Mouse (Mus musculus): ENCODE data around the gene Grin3b. TPM values are rescaled to one million over a fixed set of nuclear protein-coding genes. Genes with fewer than 3 reads are reported as not detected.

The Grin3b gene
- total and polyA plus RNA-seq, 3 experiments = 0.07 to 0.60 (median 0.44) TPM

- DNase-seq (ENCODE audit: low spot score) (no peak), ATAC-seq (ENCODE audit: extremely low read depth, insufficient number of reproducible peaks, low FRiP score, poor library complexity, severe bottlenecking) (no peak)
- H3K36me3 ChIP-seq (replicated peaks) = peaks cover 66% of the 10 kb centered on the region
- no peaks in the 10 kb centered on the region for H3K9me3 ChIP-seq (replicated peaks)
- H3K4me1 ChIP-seq (ENCODE audit: insufficient read depth, low read depth, low read length) = peaks cover 64% of the 10 kb centered on the region
- H3K4me3 ChIP-seq (ENCODE audit: low read depth, low read length) = peak overlapping the region; percentile 74
- no peaks in the 10 kb centered on the region for H3K27me3 ChIP-seq (ENCODE audit: insufficient read depth, low read length)
- TF ChIP-seq CTCF (IDR thresholded peaks at IDR 0.05; ENCODE audit: low read depth, low read length) (no peak), GATA2 (IDR thresholded peaks at IDR 0.05; ENCODE audit: borderline replicate concordance, low read depth, low read length) (no peak), POLR2AphosphoS5 (IDR thresholded peaks at IDR 0.05; ENCODE audit: insufficient replicate concordance, low read depth, low read length) (no peak), GATA1 (IDR thresholded peaks at IDR 0.05; ENCODE audit: borderline replicate concordance, low read length) (no peak), TAL1 (conservative IDR thresholded peaks at IDR 0.05; ENCODE audit: low read depth, low read length) (no peak)
Measured at GRCm38 (mm10) chr10:79997819-79998218, 27.3 kb downstream of the Grin3b start.

- TF ChIP-seq TAL1 (conservative IDR thresholded peaks at IDR 0.05; ENCODE audit: low read depth, low read length) = no peak
- no peak for TF ChIP-seq GATA2 (IDR thresholded peaks at IDR 0.05; ENCODE audit: borderline replicate concordance, low read depth, low read length)
- TF ChIP-seq GATA1 (IDR thresholded peaks at IDR 0.05; ENCODE audit: borderline replicate concordance, low read length) = no peak
- TF ChIP-seq CTCF (IDR thresholded peaks at IDR 0.05; ENCODE audit: low read depth, low read length) = no peak
- TF ChIP-seq POLR2AphosphoS5 (IDR thresholded peaks at IDR 0.05; ENCODE audit: insufficient replicate concordance, low read depth, low read length) = no peak
- H3K4me3 ChIP-seq (ENCODE audit: low read depth, low read length) = no peak overlapping the region
- no peaks in the 10 kb centered on the region for H3K27me3 ChIP-seq (ENCODE audit: insufficient read depth, low read length)
- peaks cover 58% of the 10 kb centered on the region for H3K4me1 ChIP-seq (ENCODE audit: insufficient read depth, low read depth, low read length)
- H3K36me3 ChIP-seq (replicated peaks) = peaks cover 94% of the 10 kb centered on the region
- no peaks in the 10 kb centered on the region for H3K9me3 ChIP-seq (replicated peaks)
- ATAC-seq (ENCODE audit: extremely low read depth, insufficient number of reproducible peaks, low FRiP score, poor library complexity, severe bottlenecking) (no peak), DNase-seq (ENCODE audit: low spot score) (no peak)
Measured at GRCm38 (mm10) chr10:80001945-80002344, 31.4 kb downstream of the Grin3b start.

- no peak for TF ChIP-seq POLR2AphosphoS5 (IDR thresholded peaks at IDR 0.05; ENCODE audit: insufficient replicate concordance, low read depth, low read length)
- TF ChIP-seq GATA1 (IDR thresholded peaks at IDR 0.05; ENCODE audit: borderline replicate concordance, low read length) = no peak
- no peak for TF ChIP-seq CTCF (IDR thresholded peaks at IDR 0.05; ENCODE audit: low read depth, low read length)
- no peak for TF ChIP-seq GATA2 (IDR thresholded peaks at IDR 0.05; ENCODE audit: borderline replicate concordance, low read depth, low read length)
- no peak for TF ChIP-seq TAL1 (conservative IDR thresholded peaks at IDR 0.05; ENCODE audit: low read depth, low read length)
Measured at GRCm38 (mm10) chr10:80002829-80003228, 32.3 kb downstream of the Grin3b start.

GRCm38 (mm10) chr10:80003374-80004232, 33.1 kb downstream of the Grin3b start:
- TF ChIP-seq GATA2 (IDR thresholded peaks at IDR 0.05; ENCODE audit: borderline replicate concordance, low read depth, low read length) (no peak), TAL1 (conservative IDR thresholded peaks at IDR 0.05; ENCODE audit: low read depth, low read length) (no peak), POLR2AphosphoS5 (IDR thresholded peaks at IDR 0.05; ENCODE audit: insufficient replicate concordance, low read depth, low read length) (no peak), CTCF (IDR thresholded peaks at IDR 0.05; ENCODE audit: low read depth, low read length) (no peak), GATA1 (IDR thresholded peaks at IDR 0.05; ENCODE audit: borderline replicate concordance, low read length) (no peak)
- Histone ChIP-seq H3K36me3 (replicated peaks) (peaks cover 100% of the 10 kb centered on the region), H3K4me3 (ENCODE audit: low read depth, low read length) (no peak overlapping the region; the same call in 1 of the 2 replicates), H3K27me3 (ENCODE audit: insufficient read depth, low read length) (no peaks in the 10 kb centered on the region), H3K9me3 (replicated peaks) (peaks cover under 1% of the 10 kb centered on the region; the same call in 1 of the 2 replicates), H3K4me1 (ENCODE audit: insufficient read depth, low read depth, low read length) (peaks cover 42% of the 10 kb centered on the region)
- ATAC-seq (ENCODE audit: extremely low read depth, insufficient number of reproducible peaks, low FRiP score, poor library complexity, severe bottlenecking) (no peak; the same call in 1 of the 2 replicates), DNase-seq (ENCODE audit: low spot score) (no peak)

More at GRCm38 (mm10) chr10:80002829-80003228, 32.3 kb downstream of the Grin3b start:
- DNase-seq (ENCODE audit: low spot score) (no peak), ATAC-seq (ENCODE audit: extremely low read depth, insufficient number of reproducible peaks, low FRiP score, poor library complexity, severe bottlenecking) (no peak)
- peaks cover 100% of the 10 kb centered on the region for H3K36me3 ChIP-seq (replicated peaks)
- no peaks in the 10 kb centered on the region for H3K27me3 ChIP-seq (ENCODE audit: insufficient read depth, low read length)
- H3K4me1 ChIP-seq (ENCODE audit: insufficient read depth, low read depth, low read length) = peaks cover 50% of the 10 kb centered on the region
- no peaks in the 10 kb centered on the region for H3K9me3 ChIP-seq (replicated peaks)
- peak overlapping the region; percentile 37; the same call in 1 of the 2 replicates for H3K4me3 ChIP-seq (ENCODE audit: low read depth, low read length)

GRCm38 (mm10) chr10:80004233-80004705, 33.8 kb downstream of the Grin3b start:
- peaks cover 100% of the 10 kb centered on the region for H3K36me3 ChIP-seq (replicated peaks)
- DNase-seq (ENCODE audit: low spot score) (no peak), ATAC-seq (ENCODE audit: extremely low read depth, insufficient number of reproducible peaks, low FRiP score, poor library complexity, severe bottlenecking) (no peak)
- TF ChIP-seq GATA1 (IDR thresholded peaks at IDR 0.05; ENCODE audit: borderline replicate concordance, low read length) (no peak), CTCF (IDR thresholded peaks at IDR 0.05; ENCODE audit: low read depth, low read length) (no peak), POLR2AphosphoS5 (IDR thresholded peaks at IDR 0.05; ENCODE audit: insufficient replicate concordance, low read depth, low read length) (no peak), TAL1 (conservative IDR thresholded peaks at IDR 0.05; ENCODE audit: low read depth, low read length) (no peak), GATA2 (IDR thresholded peaks at IDR 0.05; ENCODE audit: borderline replicate concordance, low read depth, low read length) (no peak)
- H3K4me1 ChIP-seq (ENCODE audit: insufficient read depth, low read depth, low read length) = peaks cover 38% of the 10 kb centered on the region
- peaks cover 5% of the 10 kb centered on the region; the same call in 1 of the 2 replicates for H3K9me3 ChIP-seq (replicated peaks)
- H3K27me3 ChIP-seq (ENCODE audit: insufficient read depth, low read length) = no peaks in the 10 kb centered on the region
- no peak overlapping the region for H3K4me3 ChIP-seq (ENCODE audit: low read depth, low read length)

GRCm38 (mm10) chr10:80011740-80012139, 41.2 kb downstream of the Grin3b start:
- DNase-seq (ENCODE audit: low spot score) (no peak), ATAC-seq (ENCODE audit: extremely low read depth, insufficient number of reproducible peaks, low FRiP score, poor library complexity, severe bottlenecking) (no peak)
- TF ChIP-seq GATA2 (IDR thresholded peaks at IDR 0.05; ENCODE audit: borderline replicate concordance, low read depth, low read length) (no peak), CTCF (IDR thresholded peaks at IDR 0.05; ENCODE audit: low read depth, low read length) (no peak), POLR2AphosphoS5 (IDR thresholded peaks at IDR 0.05; ENCODE audit: insufficient replicate concordance, low read depth, low read length) (no peak), TAL1 (conservative IDR thresholded peaks at IDR 0.05; ENCODE audit: low read depth, low read length) (no peak), GATA1 (IDR thresholded peaks at IDR 0.05; ENCODE audit: borderline replicate concordance, low read length) (no peak)
- Histone ChIP-seq H3K9me3 (replicated peaks) (peaks cover 27% of the 10 kb centered on the region), H3K27me3 (ENCODE audit: insufficient read depth, low read length) (no peaks in the 10 kb centered on the region), H3K36me3 (replicated peaks) (peaks cover 96% of the 10 kb centered on the region), H3K4me1 (ENCODE audit: insufficient read depth, low read depth, low read length) (peaks cover 30% of the 10 kb centered on the region), H3K4me3 (ENCODE audit: low read depth, low read length) (no peak overlapping the region)
